Mouse (Mus musculus): ENCODE measurements around the gene Rasgef1b. TPM values are rescaled to one million over a fixed set of nuclear protein-coding genes. Genes with fewer than 3 reads are reported as not detected.

The Rasgef1b gene
- polyA plus RNA-seq, 2 experiments, result 4.3 to 9.2 TPM

DNA sequence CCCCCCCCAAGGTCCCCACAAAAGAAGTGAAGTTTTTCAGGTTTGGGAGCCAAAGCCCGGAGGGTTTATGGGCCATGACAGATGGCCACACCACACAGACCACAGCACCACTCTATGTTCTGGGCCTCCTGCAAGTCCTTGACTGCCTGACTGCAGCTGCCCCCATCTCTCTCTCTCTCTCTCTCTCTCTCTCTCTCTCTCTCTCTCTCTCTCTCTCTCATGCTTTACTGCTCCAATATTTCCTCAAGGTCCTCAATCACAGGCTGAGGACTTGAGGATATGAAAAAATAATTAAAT lies 232.8 kb downstream of the Rasgef1b start:
- no peak for TF ChIP-seq POLR2A (IDR thresholded peaks at IDR 0.05; ENCODE audit: borderline replicate concordance, extremely low read depth, insufficient read depth, insufficient read length)
- WGBS, result 9% methylated on average over 1 of the region's 1 CpGs
- Histone ChIP-seq H3K9ac (ENCODE audit: low read depth, low read length, severe bottlenecking) (no peak overlapping the region), H3K27ac (replicated peaks; ENCODE audit: low read depth, low read length) (no peak overlapping the region), H3K4me3 (replicated peaks; ENCODE audit: low read length) (no peak overlapping the region), H3K4me2 (replicated peaks; ENCODE audit: low read depth, low read length, severe bottlenecking) (no peak overlapping the region), H3K9me3 (ENCODE audit: control insufficient read depth, low read length) (no peaks in the 10 kb centered on the region), H3K36me3 (ENCODE audit: control insufficient read depth, insufficient read depth, low read length) (no peaks in the 10 kb centered on the region), H3K4me1 (ENCODE audit: control insufficient read depth, insufficient read depth, low read length) (0 out of 2 replicates have a peak, but pooled peaks cover 7% of the 10 kb centered on the region), H3K27me3 (ENCODE audit: control insufficient read depth, insufficient read depth, low read length) (no peaks in the 10 kb centered on the region)
- DNase-seq (ENCODE audit: low spot score), result no peak
- no peak for ATAC-seq (ENCODE audit: low FRiP score, low read depth)

GRCm38 (mm10) chr5:99495354-99496156 lies 233.3 kb downstream of the Rasgef1b start:
- Histone ChIP-seq H3K36me3 (ENCODE audit: control insufficient read depth, insufficient read depth, low read length) (no peaks in the 10 kb centered on the region), H3K4me3 (replicated peaks; ENCODE audit: low read length) (no peak overlapping the region), H3K9me3 (ENCODE audit: control insufficient read depth, low read length) (no peaks in the 10 kb centered on the region), H3K4me2 (replicated peaks; ENCODE audit: low read depth, low read length, severe bottlenecking) (no peak overlapping the region), H3K9ac (ENCODE audit: low read depth, low read length, severe bottlenecking) (no peak overlapping the region), H3K27ac (replicated peaks; ENCODE audit: low read depth, low read length) (no peak overlapping the region), H3K27me3 (ENCODE audit: control insufficient read depth, insufficient read depth, low read length) (no peaks in the 10 kb centered on the region), H3K4me1 (ENCODE audit: control insufficient read depth, insufficient read depth, low read length) (0 out of 2 replicates have a peak, but pooled peaks cover 7% of the 10 kb centered on the region)
- TF ChIP-seq POLR2A (IDR thresholded peaks at IDR 0.05; ENCODE audit: borderline replicate concordance, extremely low read depth, insufficient read depth, insufficient read length), result no peak
- DNase-seq (ENCODE audit: low spot score), result no peak
- 49% methylated on average over 10 of the region's 10 CpGs for WGBS
- no peak for ATAC-seq (ENCODE audit: low FRiP score, low read depth)

GRCm38 (mm10) chr5:99493861-99494260 lies 235.0 kb downstream of the Rasgef1b start:
- no peak for TF ChIP-seq POLR2A (IDR thresholded peaks at IDR 0.05; ENCODE audit: borderline replicate concordance, extremely low read depth, insufficient read depth, insufficient read length)
- Histone ChIP-seq H3K36me3 (ENCODE audit: control insufficient read depth, insufficient read depth, low read length) (no peaks in the 10 kb centered on the region), H3K27me3 (ENCODE audit: control insufficient read depth, insufficient read depth, low read length) (no peaks in the 10 kb centered on the region), H3K4me2 (replicated peaks; ENCODE audit: low read depth, low read length, severe bottlenecking) (no peak overlapping the region), H3K9ac (ENCODE audit: low read depth, low read length, severe bottlenecking) (no peak overlapping the region), H3K4me1 (ENCODE audit: control insufficient read depth, insufficient read depth, low read length) (0 out of 2 replicates have a peak, but pooled peaks cover 7% of the 10 kb centered on the region), H3K27ac (replicated peaks; ENCODE audit: low read depth, low read length) (no peak overlapping the region), H3K9me3 (ENCODE audit: control insufficient read depth, low read length) (no peaks in the 10 kb centered on the region), H3K4me3 (replicated peaks; ENCODE audit: low read length) (no peak overlapping the region)
- 75% methylated on average over 9 of the region's 9 CpGs for WGBS
- ATAC-seq (ENCODE audit: low FRiP score, low read depth) (no peak), DNase-seq (ENCODE audit: low spot score) (no peak)

DNA sequence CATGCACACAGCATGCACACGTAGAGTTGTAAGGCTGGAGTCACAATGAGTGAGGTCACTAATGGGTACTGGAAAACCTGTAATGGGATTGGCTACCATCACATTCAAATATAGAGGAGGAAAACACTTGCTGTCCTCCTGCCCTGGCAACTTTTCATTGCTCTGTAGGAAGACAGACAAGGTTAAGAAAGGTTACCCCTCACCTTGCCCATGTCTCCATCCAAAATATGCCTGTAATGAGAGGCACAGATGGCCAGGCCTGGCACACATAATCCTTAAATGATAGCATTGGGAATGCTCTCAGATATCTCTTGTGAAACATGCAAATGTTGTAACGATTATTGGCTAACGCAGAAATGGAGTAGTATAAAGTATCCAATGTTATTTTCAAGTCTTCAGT lies 235.8 kb downstream of the Rasgef1b start:
- no peak for ATAC-seq (ENCODE audit: low FRiP score, low read depth)
- TF ChIP-seq POLR2A (IDR thresholded peaks at IDR 0.05; ENCODE audit: borderline replicate concordance, extremely low read depth, insufficient read depth, insufficient read length), result no peak
- Histone ChIP-seq H3K27me3 (ENCODE audit: control insufficient read depth, insufficient read depth, low read length) (no peaks in the 10 kb centered on the region), H3K9ac (ENCODE audit: low read depth, low read length, severe bottlenecking) (no peak overlapping the region), H3K4me2 (replicated peaks; ENCODE audit: low read depth, low read length, severe bottlenecking) (no peak overlapping the region), H3K9me3 (ENCODE audit: control insufficient read depth, low read length) (no peaks in the 10 kb centered on the region), H3K4me1 (ENCODE audit: control insufficient read depth, insufficient read depth, low read length) (0 out of 2 replicates have a peak, but pooled peaks cover 7% of the 10 kb centered on the region), H3K27ac (replicated peaks; ENCODE audit: low read depth, low read length) (no peak overlapping the region), H3K36me3 (ENCODE audit: control insufficient read depth, insufficient read depth, low read length) (no peaks in the 10 kb centered on the region), H3K4me3 (replicated peaks; ENCODE audit: low read length) (no peak overlapping the region)
- WGBS, result 90% methylated on average over 3 of the region's 3 CpGs
- DNase-seq (ENCODE audit: low spot score), result no peak

DNA sequence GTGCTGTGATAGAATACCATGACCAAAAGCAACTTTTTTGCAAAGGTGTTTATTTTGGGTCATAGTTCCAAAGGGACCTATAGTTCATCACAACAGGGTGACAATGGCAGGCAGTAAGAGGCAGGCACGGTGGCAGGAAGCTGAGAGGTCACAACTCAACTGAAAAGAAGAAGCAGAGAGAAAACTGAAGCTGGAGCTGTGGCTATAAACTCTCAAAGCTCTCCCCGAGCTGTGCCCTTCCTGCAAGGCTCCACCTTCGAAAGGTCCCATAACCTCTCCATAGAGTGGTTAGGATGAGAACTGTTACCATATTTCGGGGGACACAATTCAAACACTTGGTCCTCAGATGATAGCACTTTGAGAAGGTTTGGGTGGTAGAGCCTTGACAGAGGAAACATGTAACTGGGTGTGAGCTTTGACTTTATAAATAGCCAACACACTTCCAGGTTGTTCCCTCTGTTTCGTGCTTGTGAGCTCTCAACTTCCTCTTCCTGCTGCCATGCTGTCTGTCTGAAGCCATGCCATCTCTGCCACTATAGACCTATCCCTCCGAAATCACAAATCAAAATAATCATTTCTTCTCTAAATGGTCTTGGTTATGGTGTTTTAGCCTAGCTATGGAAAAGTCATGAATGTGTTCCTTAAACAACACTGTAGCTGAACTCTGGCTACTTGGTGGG lies 240.2 kb downstream of the Rasgef1b start:
- no peak for DNase-seq (ENCODE audit: low spot score)
- Histone ChIP-seq H3K27ac (replicated peaks; ENCODE audit: low read depth, low read length) (no peak overlapping the region), H3K9me3 (ENCODE audit: control insufficient read depth, low read length) (no peaks in the 10 kb centered on the region), H3K4me3 (replicated peaks; ENCODE audit: low read length) (no peak overlapping the region), H3K4me2 (replicated peaks; ENCODE audit: low read depth, low read length, severe bottlenecking) (no peak overlapping the region), H3K4me1 (ENCODE audit: control insufficient read depth, insufficient read depth, low read length) (no peaks in the 10 kb centered on the region), H3K9ac (ENCODE audit: low read depth, low read length, severe bottlenecking) (no peak overlapping the region), H3K27me3 (ENCODE audit: control insufficient read depth, insufficient read depth, low read length) (no peaks in the 10 kb centered on the region), H3K36me3 (ENCODE audit: control insufficient read depth, insufficient read depth, low read length) (no peaks in the 10 kb centered on the region)
- TF ChIP-seq POLR2A (IDR thresholded peaks at IDR 0.05; ENCODE audit: borderline replicate concordance, extremely low read depth, insufficient read depth, insufficient read length), result no peak
- WGBS, result 81% methylated on average over 6 of the region's 6 CpGs
- no peak for ATAC-seq (ENCODE audit: low FRiP score, low read depth)
